Mouse (Mus musculus): ENCODE data around the gene Igfbp5. TPM values are rescaled to one million over a fixed set of nuclear protein-coding genes. Genes with fewer than 3 reads are reported as not detected.

Igfbp5 gene
- polyA plus RNA-seq, 1 experiment from 2014 or later, result 89.8 TPM

- Histone ChIP-seq H3K9ac (no peak overlapping the region), H3K27me3 (replicated peaks) (no peaks in the 10 kb centered on the region), H3K4me2 (no peak overlapping the region), H3K36me3 (peaks cover 11% of the 10 kb centered on the region; the same call in 1 of the 2 replicates), H3K9me3 (no peaks in the 10 kb centered on the region), H3K4me1 (peaks cover 7% of the 10 kb centered on the region; the same call in 1 of the 2 replicates), H3K27ac (no peak overlapping the region), H3K4me3 (replicated peaks) (no peak overlapping the region)
- 76% methylated on average over 7 of the region's 7 CpGs for WGBS
- ATAC-seq (ENCODE audit: insufficient read depth, low FRiP score, low read depth), result 0 out of 2 replicates have a peak, but pooled peaks have one; percentile 2
These were observed 17.5 kb downstream of the Igfbp5 start for GRCm38 (mm10) chr1:72857142-72857541.

- Histone ChIP-seq H3K9me3 (no peaks in the 10 kb centered on the region), H3K9ac (no peak overlapping the region), H3K4me2 (no peak overlapping the region), H3K27me3 (replicated peaks) (no peaks in the 10 kb centered on the region), H3K4me3 (replicated peaks) (no peak overlapping the region), H3K36me3 (peaks cover 11% of the 10 kb centered on the region; the same call in 1 of the 2 replicates), H3K27ac (no peak overlapping the region), H3K4me1 (peaks cover 7% of the 10 kb centered on the region; the same call in 1 of the 2 replicates)
- 77% methylated on average over 19 of the region's 19 CpGs for WGBS
- ATAC-seq (ENCODE audit: insufficient read depth, low FRiP score, low read depth), result peak; percentile 16; the same call in 1 of the 2 replicates
These were observed 18.3 kb downstream of the Igfbp5 start for GRCm38 (mm10) chr1:72856209-72856909.

- Histone ChIP-seq H3K27ac (no peak overlapping the region), H3K36me3 (peaks cover 11% of the 10 kb centered on the region; the same call in 1 of the 2 replicates), H3K9ac (no peak overlapping the region), H3K4me3 (replicated peaks) (no peak overlapping the region), H3K9me3 (no peaks in the 10 kb centered on the region), H3K4me2 (no peak overlapping the region), H3K27me3 (replicated peaks) (no peaks in the 10 kb centered on the region), H3K4me1 (peaks cover 7% of the 10 kb centered on the region; the same call in 1 of the 2 replicates)
- 81% methylated on average over 10 of the region's 10 CpGs for whole genome bisulfite sequencing
- ATAC-seq (ENCODE audit: insufficient read depth, low FRiP score, low read depth), result no peak
These were observed 19.0 kb downstream of the Igfbp5 start for GRCm38 (mm10) chr1:72855729-72856128.

- H3K9ac ChIP-seq, result no peak overlapping the region
- 43% methylated on average over 10 of the region's 10 CpGs for WGBS
- ATAC-seq (ENCODE audit: insufficient read depth, low FRiP score, low read depth), result no peak
- no peak overlapping the region for H3K4me3 ChIP-seq (replicated peaks)
- H3K27ac ChIP-seq, result no peak overlapping the region
- H3K36me3 ChIP-seq, result peaks cover 5% of the 10 kb centered on the region; the same call in 1 of the 2 replicates
- peaks cover 7% of the 10 kb centered on the region; the same call in 1 of the 2 replicates for H3K4me1 ChIP-seq
- H3K9me3 ChIP-seq, result no peaks in the 10 kb centered on the region
- no peaks in the 10 kb centered on the region for H3K27me3 ChIP-seq (replicated peaks)
- no peak overlapping the region for H3K4me2 ChIP-seq
These were observed 20.1 kb downstream of the Igfbp5 start for GRCm38 (mm10) chr1:72854337-72855237.

GRCm38 (mm10) chr1:72853759-72854158 lies 20.9 kb downstream of the Igfbp5 start:
- Histone ChIP-seq H3K4me1 (peaks cover 7% of the 10 kb centered on the region; the same call in 1 of the 2 replicates), H3K9me3 (no peaks in the 10 kb centered on the region), H3K27ac (no peak overlapping the region; the same call in 1 of the 2 replicates), H3K36me3 (0 out of 2 replicates have a peak, but pooled peaks cover 5% of the 10 kb centered on the region), H3K4me3 (replicated peaks) (no peak overlapping the region), H3K4me2 (no peak overlapping the region), H3K27me3 (replicated peaks) (no peaks in the 10 kb centered on the region), H3K9ac (no peak overlapping the region)
- 76% methylated on average over 1 of the region's 1 CpGs for WGBS
- no peak for ATAC-seq (ENCODE audit: insufficient read depth, low FRiP score, low read depth)

- no peak overlapping the region for H3K4me3 ChIP-seq (replicated peaks)
- H3K9ac ChIP-seq, result no peak overlapping the region
- ATAC-seq (ENCODE audit: insufficient read depth, low FRiP score, low read depth), result no peak
- H3K27me3 ChIP-seq (replicated peaks), result no peaks in the 10 kb centered on the region
- WGBS, result 92% methylated on average over 8 of the region's 8 CpGs
- 0 out of 2 replicates have a peak, but pooled peaks cover 9% of the 10 kb centered on the region for H3K36me3 ChIP-seq
- H3K27ac ChIP-seq, result no peak overlapping the region
- H3K4me2 ChIP-seq, result no peak overlapping the region
- H3K9me3 ChIP-seq, result no peaks in the 10 kb centered on the region
- 0 out of 2 replicates have a peak, but pooled peaks cover 2% of the 10 kb centered on the region for H3K4me1 ChIP-seq
These were observed 25.6 kb downstream of the Igfbp5 start for GRCm38 (mm10) chr1:72849037-72849436.

GRCm38 (mm10) chr1:72847849-72848380 lies 26.8 kb downstream of the Igfbp5 start:
- ATAC-seq (ENCODE audit: insufficient read depth, low FRiP score, low read depth), result no peak
- WGBS, result 78% methylated on average over 4 of the region's 4 CpGs

GRCm38 (mm10) chr1:72844675-72845074 lies 30.0 kb downstream of the Igfbp5 start:
- H3K4me3 ChIP-seq (replicated peaks), result no peak overlapping the region
- H3K27ac ChIP-seq, result no peak overlapping the region
- no peaks in the 10 kb centered on the region for H3K9me3 ChIP-seq
- H3K4me2 ChIP-seq, result no peak overlapping the region
- H3K4me1 ChIP-seq, result no peaks in the 10 kb centered on the region
- WGBS, result 91% methylated on average over 6 of the region's 6 CpGs
- 0 out of 2 replicates have a peak, but pooled peaks cover 6% of the 10 kb centered on the region for H3K36me3 ChIP-seq
- no peak overlapping the region for H3K9ac ChIP-seq
- no peaks in the 10 kb centered on the region for H3K27me3 ChIP-seq (replicated peaks)
- no peak for ATAC-seq (ENCODE audit: insufficient read depth, low FRiP score, low read depth)

More at GRCm38 (mm10) chr1:72847849-72848380, 26.8 kb downstream of the Igfbp5 start:
- Histone ChIP-seq H3K4me3 (replicated peaks) (no peak overlapping the region), H3K9me3 (no peaks in the 10 kb centered on the region), H3K27ac (no peak overlapping the region), H3K36me3 (0 out of 2 replicates have a peak, but pooled peaks cover 9% of the 10 kb centered on the region), H3K27me3 (replicated peaks) (no peaks in the 10 kb centered on the region), H3K4me2 (no peak overlapping the region), H3K4me1 (no peaks in the 10 kb centered on the region), H3K9ac (no peak overlapping the region)

- 70% methylated on average over 18 of the region's 18 CpGs for WGBS
- H3K4me1 ChIP-seq, result no peaks in the 10 kb centered on the region
- 0 out of 2 replicates have a peak, but pooled peaks cover 6% of the 10 kb centered on the region for H3K36me3 ChIP-seq
- H3K27ac ChIP-seq, result no peak overlapping the region
- H3K9me3 ChIP-seq, result no peaks in the 10 kb centered on the region
- H3K27me3 ChIP-seq (replicated peaks), result no peaks in the 10 kb centered on the region
- H3K4me3 ChIP-seq (replicated peaks), result no peak overlapping the region
- H3K9ac ChIP-seq, result no peak overlapping the region
- no peak for ATAC-seq (ENCODE audit: insufficient read depth, low FRiP score, low read depth)
- no peak overlapping the region for H3K4me2 ChIP-seq
These were observed 31.8 kb downstream of the Igfbp5 start for GRCm38 (mm10) chr1:72842666-72843459.

- Histone ChIP-seq H3K27ac (no peak overlapping the region), H3K9ac (no peak overlapping the region), H3K9me3 (no peaks in the 10 kb centered on the region), H3K4me2 (no peak overlapping the region), H3K36me3 (0 out of 2 replicates have a peak, but pooled peaks cover 5% of the 10 kb centered on the region), H3K4me3 (replicated peaks) (no peak overlapping the region), H3K27me3 (replicated peaks) (no peaks in the 10 kb centered on the region), H3K4me1 (no peaks in the 10 kb centered on the region)
- 84% methylated on average over 7 of the region's 7 CpGs for WGBS
- no peak for ATAC-seq (ENCODE audit: insufficient read depth, low FRiP score, low read depth)
These were observed 34.9 kb downstream of the Igfbp5 start for GRCm38 (mm10) chr1:72839791-72840190.

GRCm38 (mm10) chr1:72839356-72839755 lies 35.3 kb downstream of the Igfbp5 start:
- Histone ChIP-seq H3K27ac (no peak overlapping the region), H3K4me3 (replicated peaks) (no peak overlapping the region), H3K4me2 (no peak overlapping the region), H3K9me3 (no peaks in the 10 kb centered on the region), H3K4me1 (no peaks in the 10 kb centered on the region), H3K27me3 (replicated peaks) (no peaks in the 10 kb centered on the region), H3K36me3 (0 out of 2 replicates have a peak, but pooled peaks cover under 1% of the 10 kb centered on the region), H3K9ac (no peak overlapping the region)
- ATAC-seq (ENCODE audit: insufficient read depth, low FRiP score, low read depth), result no peak
- WGBS, result 76% methylated on average over 8 of the region's 8 CpGs

All from stomach, embryonic 15.5 days (tissue).